Mouse (Mus musculus) kidney, adult 18-20 months (tissue): ENCODE measurements at regions not wholly inside any gene's neighbourhood (a gene's known extent, or its start where the extent isn't known, plus 50 kb on each side); places are given as distances from the start of the nearest gene placed in this dataset.

ENCODE experiments used
- DNase-seq: peaks from one replicate; pipeline ENCODE4 v3.0.0; 2021

DNA sequence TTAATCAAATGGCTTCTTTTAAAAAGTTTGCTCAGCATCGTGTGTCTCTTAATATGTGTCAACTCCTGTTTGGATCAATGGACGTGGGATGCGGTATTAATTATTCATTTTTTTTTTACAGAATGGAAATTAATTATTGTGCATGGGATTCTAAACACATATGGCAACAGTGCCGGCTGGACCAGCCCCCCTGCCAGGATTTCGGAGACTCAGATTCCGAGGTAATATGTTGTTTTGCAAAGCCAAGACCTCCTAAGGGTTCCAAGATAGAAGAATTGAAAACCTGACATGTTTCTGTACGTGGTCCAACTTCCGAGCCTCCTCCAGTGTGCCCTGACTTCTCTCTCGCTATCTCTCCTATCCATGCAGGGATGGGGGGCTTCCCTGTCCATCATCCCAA is 170.4 kb downstream of the 3110018I06Rik start:
- DNase-seq: no peak

DNA sequence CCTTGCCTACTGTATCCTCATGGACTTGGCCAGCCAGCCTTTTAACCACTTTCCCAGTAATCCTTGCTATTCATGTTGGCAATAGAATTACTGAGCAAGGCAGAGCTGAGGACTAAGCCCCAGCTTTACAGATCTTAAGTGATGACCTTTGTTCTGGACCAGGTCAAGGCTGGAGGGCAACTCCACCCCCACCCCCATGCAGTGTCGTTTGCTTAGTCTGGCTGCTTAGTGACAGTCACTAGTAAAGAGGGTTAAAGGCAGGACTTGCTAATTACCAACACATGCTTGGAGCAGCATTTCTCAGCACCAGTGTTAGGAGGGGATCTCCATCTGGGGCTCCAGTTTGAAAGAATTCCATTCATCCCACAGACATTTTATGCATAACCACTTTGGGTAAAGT is 174.2 kb downstream of the 3110018I06Rik start:
- no peak for DNase-seq

DNA sequence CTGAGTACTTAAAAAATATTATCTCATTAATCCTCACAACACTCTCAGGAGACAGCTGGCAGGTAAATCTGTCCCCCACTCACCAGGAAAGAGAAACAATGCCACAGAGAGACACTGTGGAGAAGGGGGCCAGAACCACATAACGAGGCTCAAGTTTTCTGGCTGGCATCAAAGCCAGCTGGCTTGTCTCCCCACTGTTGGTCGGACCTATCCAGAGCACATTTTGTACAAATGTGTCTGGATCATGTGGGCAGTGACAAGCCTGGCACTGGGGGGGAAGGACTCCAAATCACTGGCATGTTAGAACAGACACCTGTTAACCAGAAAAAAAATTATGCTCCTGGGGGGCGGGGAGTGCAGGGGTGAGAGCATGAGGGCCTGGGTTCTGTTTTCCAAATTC is 179.4 kb downstream of the 3110018I06Rik start:
- no peak for DNase-seq

GRCm38 (mm10) chr12:107669046-107669445 is 180.6 kb downstream of the 3110018I06Rik start:
- no peak for DNase-seq

GRCm38 (mm10) chr12:107669450-107669849 is 181.0 kb downstream of the 3110018I06Rik start:
- no peak for DNase-seq

GRCm38 (mm10) chr12:107669910-107670309 is 181.5 kb downstream of the 3110018I06Rik start:
- DNase-seq: peak; percentile 37

GRCm38 (mm10) chr12:107677076-107677475 is 188.6 kb downstream of the 3110018I06Rik start:
- DNase-seq: no peak

- no peak for DNase-seq
Measured at GRCm38 (mm10) chr12:107687447-107687846, 199.0 kb downstream of the 3110018I06Rik start.

DNA sequence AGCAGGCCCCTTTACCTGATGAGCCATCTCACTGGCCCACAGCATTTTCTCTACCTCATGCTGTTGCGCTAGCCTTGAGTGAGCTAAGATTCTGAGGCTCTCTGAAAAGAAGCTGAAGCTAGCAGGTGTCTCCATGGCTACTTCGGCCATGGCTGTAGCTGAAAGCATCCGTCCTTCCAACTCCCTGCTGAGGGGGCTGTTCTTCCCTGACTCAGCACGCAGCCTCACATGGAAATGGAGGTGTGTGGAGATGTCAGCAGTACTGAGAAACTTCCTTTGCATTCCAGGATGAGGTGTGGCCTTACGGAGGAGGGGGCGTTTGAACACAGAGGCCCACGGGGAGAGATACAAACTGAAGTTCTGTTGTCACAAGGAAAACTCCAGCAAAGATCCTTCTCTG is 201.0 kb downstream of the 3110018I06Rik start:
- DNase-seq: no peak

- no peak for DNase-seq
Measured at GRCm38 (mm10) chr12:107690061-107690460, 201.6 kb downstream of the 3110018I06Rik start.

GRCm38 (mm10) chr12:107693693-107694092 is 205.3 kb downstream of the 3110018I06Rik start:
- DNase-seq: no peak

GRCm38 (mm10) chr12:107695014-107695413 is 206.6 kb downstream of the 3110018I06Rik start:
- DNase-seq: no peak

DNA sequence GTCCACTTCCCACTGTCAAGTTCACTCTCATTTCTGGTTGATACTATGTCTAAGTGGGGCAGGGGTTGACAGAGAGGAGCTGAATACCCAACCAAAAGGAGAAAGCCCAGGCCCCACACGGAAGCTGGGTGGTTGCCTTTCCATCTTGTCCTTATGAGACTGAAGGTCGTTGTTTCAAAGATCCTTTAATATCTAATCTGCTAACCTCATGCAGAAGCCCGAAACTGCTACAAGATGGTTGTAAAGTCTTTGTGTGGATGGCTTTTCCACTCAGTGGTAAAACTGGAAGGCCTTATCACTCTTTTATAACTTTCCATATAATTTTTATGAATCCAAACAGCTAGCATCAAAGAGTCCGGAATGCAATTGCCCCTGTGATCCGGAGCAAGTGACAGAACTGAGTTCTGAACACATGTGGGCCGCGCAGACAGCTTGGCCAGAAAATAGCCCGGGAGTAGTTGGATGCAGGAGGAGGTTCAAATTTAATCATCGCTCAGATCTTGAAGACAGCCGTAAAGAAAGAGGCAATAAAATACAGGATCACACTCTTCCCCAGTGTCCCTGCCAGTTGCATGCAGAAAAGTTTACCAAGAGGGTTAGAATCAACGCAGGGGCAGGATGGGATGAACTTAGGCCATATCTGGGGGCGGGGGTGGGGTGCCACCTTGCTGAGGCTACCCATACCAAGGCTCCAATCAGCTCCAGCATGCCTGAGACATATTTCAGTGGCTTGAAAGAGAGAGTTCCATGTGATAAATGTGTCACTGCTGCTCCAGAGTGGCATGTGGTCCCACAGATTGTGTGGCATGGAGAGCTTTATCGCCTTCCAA is 207.2 kb downstream of the 3110018I06Rik start:
- DNase-seq: no peak

- DNase-seq: no peak
Measured at GRCm38 (mm10) chr12:107700317-107700716, 211.9 kb downstream of the 3110018I06Rik start.

DNA sequence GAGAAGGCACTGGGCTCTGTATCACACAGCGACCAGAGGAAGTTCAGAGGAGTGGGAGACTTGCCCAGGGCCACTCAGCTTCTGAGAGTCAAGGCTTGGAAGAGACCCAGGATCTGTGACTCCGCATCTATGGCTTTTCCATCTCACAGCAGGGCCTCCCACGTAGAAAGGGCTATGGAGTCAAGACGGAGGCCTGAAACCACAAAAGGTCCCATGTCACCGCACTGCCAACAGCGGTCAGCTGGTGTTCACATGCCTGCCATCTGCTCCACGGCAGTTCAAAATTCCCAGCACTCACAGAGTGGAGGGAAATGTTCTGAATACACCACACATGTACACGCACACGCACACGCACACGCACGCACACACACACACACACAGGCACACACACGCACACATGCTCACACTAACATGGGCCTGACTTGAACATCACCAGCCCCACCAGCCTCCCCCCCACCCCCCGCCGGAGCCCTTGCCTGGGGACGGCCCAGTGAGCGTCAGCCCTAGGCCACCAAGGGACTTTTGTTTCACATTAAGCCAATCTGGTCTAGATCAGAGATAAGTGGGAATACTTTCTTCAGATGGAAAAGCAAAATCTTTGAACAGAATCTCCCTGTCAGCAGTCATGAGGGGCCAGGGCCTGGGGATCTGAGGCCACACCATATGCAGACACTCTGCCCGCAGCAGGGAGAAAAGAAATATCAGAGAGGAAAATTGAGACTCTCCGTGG is 212.6 kb downstream of the 3110018I06Rik start:
- DNase-seq: no peak

- DNase-seq: no peak
Measured at GRCm38 (mm10) chr12:107708812-107709211, 220.4 kb downstream of the 3110018I06Rik start.

DNA sequence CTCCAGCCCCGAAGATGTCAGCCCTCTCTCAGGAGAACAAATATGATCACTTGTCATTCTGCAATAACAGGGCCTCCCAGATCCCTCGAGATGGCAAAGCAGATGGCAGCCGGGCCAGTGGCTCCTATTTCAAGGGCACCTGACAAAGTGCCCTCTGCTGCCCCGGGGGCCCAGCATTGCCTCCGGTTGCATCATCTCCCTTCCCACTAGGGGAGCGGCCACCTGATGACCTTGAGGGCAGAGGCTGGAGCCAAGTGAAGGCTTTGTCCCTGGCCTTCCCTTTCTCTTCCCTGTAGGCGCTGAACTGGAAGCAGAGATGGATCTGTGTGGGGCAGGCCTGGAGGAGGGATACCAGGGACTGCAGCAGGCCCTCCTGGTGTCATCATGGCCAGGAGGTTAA is 222.6 kb downstream of the 3110018I06Rik start:
- DNase-seq: no peak

- no peak for DNase-seq
Measured at GRCm38 (mm10) chr12:107711675-107712074, 223.2 kb downstream of the 3110018I06Rik start.

GRCm38 (mm10) chr12:107713191-107713590 is 224.8 kb downstream of the 3110018I06Rik start:
- no peak for DNase-seq

GRCm38 (mm10) chr12:107714846-107715245 is 226.4 kb downstream of the 3110018I06Rik start:
- no peak for DNase-seq

- DNase-seq: no peak
Measured at GRCm38 (mm10) chr12:107715871-107716270, 227.4 kb downstream of the 3110018I06Rik start.

DNA sequence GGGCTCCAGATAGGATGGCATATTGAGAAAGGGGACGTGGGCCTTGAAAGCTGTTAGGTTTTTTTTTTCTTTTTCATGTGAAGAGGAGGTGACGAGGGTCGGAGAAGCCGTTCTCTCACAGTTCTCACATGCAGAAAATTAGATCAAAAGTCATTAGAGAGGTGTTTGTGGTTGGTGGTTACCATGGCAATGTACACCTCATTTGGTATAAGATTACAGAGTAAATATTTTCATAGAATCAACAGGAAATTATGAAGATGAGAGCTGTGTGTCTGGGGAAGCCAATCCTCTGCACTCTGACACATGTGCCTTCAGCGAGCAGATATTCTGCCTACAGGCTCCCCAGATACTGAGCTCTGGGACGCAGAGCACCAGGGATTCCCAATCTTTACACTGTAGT is 232.5 kb downstream of the 3110018I06Rik start:
- no peak for DNase-seq

- no peak for DNase-seq
Measured at GRCm38 (mm10) chr12:107723062-107723859, 234.8 kb downstream of the 3110018I06Rik start.
